Mouse (Mus musculus) hindbrain, embryonic 10.5 days (tissue): ENCODE measurements at regions not wholly inside any gene's neighbourhood (a gene's known extent, or its start where the extent isn't known, plus 50 kb on each side); places are given as distances from the start of the nearest gene placed in this dataset.
"Not testable (repeated sequence)": the region's sequence is repeated elsewhere in the genome, so short reads cannot be mapped to it uniquely, and the experiment has no call there.

Source experiments
- DNase-seq: peaks from one replicate; pipeline ENCODE4 v3.0.0-alpha.2; 2017; ENCODE audit warnings: low spot score
- H3K27ac ChIP-seq: fragments of 300-500 bp; sonication (generic); 2 replicates; pipeline ENCODE4 v1.5.1; 2016; ENCODE audit warnings: mild to moderate bottlenecking, moderate library complexity
- H3K27me3 ChIP-seq: fragments of 300-500 bp; sonication (generic); 2 replicates; pipeline ENCODE4 v1.6.1; 2016; ENCODE audit warnings: mild to moderate bottlenecking; ENCODE audit not compliant: poor library complexity, insufficient read depth, severe bottlenecking
- H3K36me3 ChIP-seq: fragments of 300-500 bp; sonication (generic); 2 replicates; pipeline ENCODE4 v1.6.1; 2016; ENCODE audit warnings: mild to moderate bottlenecking, moderate library complexity
- H3K4me1 ChIP-seq: fragments of 300-500 bp; sonication (generic); replicated peaks from 2 replicates; pipeline ENCODE4 v1.6.1; 2016; ENCODE audit warnings: mild to moderate bottlenecking
- H3K4me3 ChIP-seq: fragments of 300-500 bp; sonication (generic); 2 replicates; pipeline ENCODE4 v1.5.1; 2016; ENCODE audit warnings: mild to moderate bottlenecking, moderate library complexity
- H3K9me3 ChIP-seq: fragments of 300-500 bp; sonication (generic); 2 replicates; pipeline ENCODE4 v1.6.1; 2016; ENCODE audit warnings: mild to moderate bottlenecking, moderate library complexity
- WGBS: fragments of 180-500 bp; shearing (Covaris S2); methylation state at CpG from one replicate; pipeline ENCODE4 v1.1.7; 2016; 5-methylcytosine and 5-hydroxymethylcytosine counted together

- Histone ChIP-seq H3K4me1 (peaks cover 10% of the 10 kb centered on the region; the same call in 1 of the 2 replicates), H3K27ac (no peak overlapping the region), H3K36me3 (no peaks in the 10 kb centered on the region), H3K27me3 (no peaks in the 10 kb centered on the region), H3K4me3 (no peak overlapping the region), H3K9me3 (peaks cover 8% of the 10 kb centered on the region; the same call in 1 of the 2 replicates)
- WGBS: 90% methylated on average over 11 of the region's 11 CpGs
- no peak for DNase-seq
These were observed 175.2 kb upstream of the Klf14 start for GRCm38 (mm10) chr6:31133896-31134735.

GRCm38 (mm10) chr6:31134736-31135077 is 175.8 kb upstream of the Klf14 start:
- Histone ChIP-seq H3K27ac (no peak overlapping the region), H3K4me1 (peaks cover 10% of the 10 kb centered on the region; the same call in 1 of the 2 replicates), H3K4me3 (no peak overlapping the region), H3K27me3 (no peaks in the 10 kb centered on the region), H3K36me3 (no peaks in the 10 kb centered on the region), H3K9me3 (peaks cover 8% of the 10 kb centered on the region; the same call in 1 of the 2 replicates)
- no peak for DNase-seq
- 85% methylated on average over 8 of the region's 8 CpGs for WGBS

- Histone ChIP-seq H3K36me3 (no peaks in the 10 kb centered on the region), H3K27me3 (no peaks in the 10 kb centered on the region), H3K4me3 (no peak overlapping the region), H3K9me3 (peaks cover 8% of the 10 kb centered on the region; the same call in 1 of the 2 replicates), H3K4me1 (peaks cover 10% of the 10 kb centered on the region; the same call in 1 of the 2 replicates), H3K27ac (no peak overlapping the region)
- 56% methylated on average over 6 of the region's 6 CpGs for WGBS
- no peak for DNase-seq
These were observed 176.7 kb upstream of the Klf14 start for GRCm38 (mm10) chr6:31135580-31135979.

- H3K27me3 ChIP-seq: no peaks in the 10 kb centered on the region
- no peaks in the 10 kb centered on the region for H3K36me3 ChIP-seq
- H3K4me1 ChIP-seq: peaks cover 14% of the 10 kb centered on the region; the same call in 1 of the 2 replicates
- H3K4me3 ChIP-seq: no peak overlapping the region
- DNase-seq: peak; percentile 56
- no peak overlapping the region for H3K27ac ChIP-seq
- 63% methylated on average over 4 of the region's 4 CpGs for WGBS
- H3K9me3 ChIP-seq: peaks cover 8% of the 10 kb centered on the region; the same call in 1 of the 2 replicates
These were observed 178.0 kb upstream of the Klf14 start for GRCm38 (mm10) chr6:31136895-31137294.

- DNase-seq: no peak
- peaks cover 8% of the 10 kb centered on the region; the same call in 1 of the 2 replicates for H3K9me3 ChIP-seq
- WGBS: 87% methylated on average over 8 of the region's 8 CpGs
These were observed 178.5 kb upstream of the Klf14 start for GRCm38 (mm10) chr6:31137351-31137750.

GRCm38 (mm10) chr6:31140000-31140399 is 181.1 kb upstream of the Klf14 start:
- Histone ChIP-seq H3K27me3 (no peaks in the 10 kb centered on the region), H3K4me1 (peaks cover 18% of the 10 kb centered on the region; the same call in 1 of the 2 replicates), H3K36me3 (no peaks in the 10 kb centered on the region), H3K27ac (no peak overlapping the region), H3K4me3 (no peak overlapping the region), H3K9me3 (no peaks in the 10 kb centered on the region)
- no peak for DNase-seq
- 90% methylated on average over 9 of the region's 9 CpGs for WGBS

More at GRCm38 (mm10) chr6:31137351-31137750, 178.5 kb upstream of the Klf14 start:
- Histone ChIP-seq H3K27me3 (no peaks in the 10 kb centered on the region), H3K4me1 (peaks cover 14% of the 10 kb centered on the region; the same call in 1 of the 2 replicates), H3K36me3 (no peaks in the 10 kb centered on the region), H3K4me3 (no peak overlapping the region), H3K27ac (no peak overlapping the region)

- WGBS: 90% methylated on average over 5 of the region's 5 CpGs
- DNase-seq: no peak
- Histone ChIP-seq H3K4me1 (peaks cover 15% of the 10 kb centered on the region; the same call in 1 of the 2 replicates), H3K36me3 (no peaks in the 10 kb centered on the region), H3K4me3 (no peak overlapping the region), H3K27me3 (no peaks in the 10 kb centered on the region), H3K27ac (no peak overlapping the region), H3K9me3 (no peaks in the 10 kb centered on the region)
These were observed 181.7 kb upstream of the Klf14 start for GRCm38 (mm10) chr6:31140593-31140992.

- Histone ChIP-seq H3K4me3 (no peak overlapping the region), H3K4me1 (peaks cover 12% of the 10 kb centered on the region; the same call in 1 of the 2 replicates), H3K27ac (no peak overlapping the region), H3K27me3 (no peaks in the 10 kb centered on the region), H3K36me3 (no peaks in the 10 kb centered on the region), H3K9me3 (no peaks in the 10 kb centered on the region)
- DNase-seq: no peak
- WGBS: 81% methylated on average over 6 of the region's 6 CpGs
These were observed 182.6 kb upstream of the Klf14 start for GRCm38 (mm10) chr6:31141486-31141885.

GRCm38 (mm10) chr6:31142479-31143007 is 183.7 kb upstream of the Klf14 start:
- not testable (repeated sequence) for H3K4me1 ChIP-seq, DNase-seq, H3K27me3 ChIP-seq, H3K4me3 ChIP-seq, H3K36me3 ChIP-seq, H3K27ac ChIP-seq, H3K9me3 ChIP-seq
- WGBS: 95% methylated on average over 15 of the region's 15 CpGs

- whole genome bisulfite sequencing: 88% methylated on average over 10 of the region's 10 CpGs
- no peaks in the 10 kb centered on the region for H3K36me3 ChIP-seq
These were observed 186.8 kb upstream of the Klf14 start for GRCm38 (mm10) chr6:31145687-31146086.

GRCm38 (mm10) chr6:31146779-31147178 is 187.9 kb upstream of the Klf14 start:
- H3K9me3 ChIP-seq: no peaks in the 10 kb centered on the region
- WGBS: 29% methylated on average over 5 of the region's 5 CpGs
- H3K27ac ChIP-seq: no peak overlapping the region
- no peaks in the 10 kb centered on the region for H3K36me3 ChIP-seq
- H3K4me1 ChIP-seq: 0 out of 2 replicates have a peak, but pooled peaks cover 9% of the 10 kb centered on the region
- 0 out of 2 replicates have a peak, but pooled peaks cover 3% of the 10 kb centered on the region for H3K27me3 ChIP-seq
- no peak for DNase-seq
- no peak overlapping the region for H3K4me3 ChIP-seq

More at GRCm38 (mm10) chr6:31145687-31146086, 186.8 kb upstream of the Klf14 start:
- Histone ChIP-seq H3K27ac (no peak overlapping the region), H3K4me1 (0 out of 2 replicates have a peak, but pooled peaks cover 12% of the 10 kb centered on the region), H3K4me3 (no peak overlapping the region), H3K27me3 (0 out of 2 replicates have a peak, but pooled peaks cover 3% of the 10 kb centered on the region), H3K9me3 (no peaks in the 10 kb centered on the region)
- DNase-seq: no peak

GRCm38 (mm10) chr6:31147682-31148081 is 188.8 kb upstream of the Klf14 start:
- H3K27me3 ChIP-seq: 0 out of 2 replicates have a peak, but pooled peaks cover 3% of the 10 kb centered on the region
- no peak for DNase-seq
- H3K9me3 ChIP-seq: no peaks in the 10 kb centered on the region
- H3K36me3 ChIP-seq: no peaks in the 10 kb centered on the region
- no peak overlapping the region for H3K4me3 ChIP-seq
- H3K4me1 ChIP-seq: 0 out of 2 replicates have a peak, but pooled peaks cover 9% of the 10 kb centered on the region
- H3K27ac ChIP-seq: no peak overlapping the region
- 81% methylated on average over 10 of the region's 10 CpGs for WGBS
